Mouse (Mus musculus) limb, embryonic 12.5 days (tissue): ENCODE measurements around the gene Psmb11. TPM values are rescaled to one million over a fixed set of nuclear protein-coding genes. Genes with fewer than 3 reads are reported as not detected.

Experiments used
- ATAC-seq: fragments of 200-750 bp; cut with Nextera tagmentation; 2 replicates; pipeline ENCODE4 v1.8.0; 2017; ENCODE audit warnings: low read depth, moderate TSS enrichment; ENCODE audit not compliant: insufficient number of reproducible peaks, insufficient read depth, low FRiP score, low TSS enrichment
- H3K27ac ChIP-seq: fragments of 300-500 bp; sonication (generic); 2 replicates; pipeline ENCODE4 v1.5.1; 2016; ENCODE audit warnings: mild to moderate bottlenecking, moderate library complexity
- H3K27me3 ChIP-seq: fragments of 300-500 bp; sonication (generic); 2 replicates; pipeline ENCODE4 v1.6.1; 2016; ENCODE audit warnings: mild to moderate bottlenecking, moderate library complexity
- H3K36me3 ChIP-seq: fragments of 300-500 bp; sonication (generic); 2 replicates; pipeline ENCODE4 v1.6.1; 2016; ENCODE audit warnings: mild to moderate bottlenecking, moderate library complexity
- H3K4me1 ChIP-seq: fragments of 300-500 bp; sonication (generic); replicated peaks from 2 replicates; pipeline ENCODE4 v1.6.1; 2016
- H3K4me2 ChIP-seq: fragments of 300-500 bp; sonication (generic); 2 replicates; pipeline ENCODE4 v1.6.1; 2016; ENCODE audit warnings: mild to moderate bottlenecking, moderate library complexity
- H3K4me3 ChIP-seq: fragments of 300-500 bp; sonication (generic); replicated peaks from 2 replicates; pipeline ENCODE4 v1.5.1; 2016; ENCODE audit warnings: mild to moderate bottlenecking
- H3K9ac ChIP-seq: fragments of 300-500 bp; sonication (generic); replicated peaks from 2 replicates; pipeline ENCODE4 v1.6.1; 2016; ENCODE audit warnings: mild to moderate bottlenecking, moderate library complexity
- H3K9me3 ChIP-seq: fragments of 300-500 bp; sonication (generic); 2 replicates; pipeline ENCODE4 v1.6.1; 2016; ENCODE audit warnings: mild to moderate bottlenecking, moderate library complexity
- WGBS: fragments of 180-500 bp; shearing (Covaris S2); methylation state at CpG from one replicate; pipeline ENCODE4 v1.1.7; 2016; 5-methylcytosine and 5-hydroxymethylcytosine counted together
- polyA plus RNA-seq: library from polyadenylated mRNA; unstranded; fragments of >200 nt; fragmentation: Nextera tagmentation; extraction: Ambion mirVana; gene quantifications from 2 replicates; pipeline ENCODE4 v1.2.1, GENCODE M21; 2016

Gene Psmb11
- polyA plus RNA-seq, 1 experiment from 2014 or later: 0.06 TPM

GRCm38 (mm10) chr14:54582536-54582935 is 38.7 kb upstream of the Psmb11 start:
- Histone ChIP-seq H3K4me3 (no peak overlapping the region), H3K27ac (no peak overlapping the region), H3K27me3 (no peaks in the 10 kb centered on the region), H3K4me2 (no peak overlapping the region), H3K9me3 (no peaks in the 10 kb centered on the region), H3K9ac (no peak overlapping the region), H3K4me1 (0 out of 2 replicates have a peak, but pooled peaks cover 6% of the 10 kb centered on the region), H3K36me3 (peaks cover 49% of the 10 kb centered on the region)
- 90% methylated on average over 9 of the region's 9 CpGs for WGBS
- no peak for ATAC-seq

- Histone ChIP-seq H3K27ac (no peak overlapping the region), H3K9ac (no peak overlapping the region), H3K27me3 (no peaks in the 10 kb centered on the region), H3K4me3 (no peak overlapping the region), H3K4me2 (no peak overlapping the region), H3K4me1 (no peaks in the 10 kb centered on the region), H3K36me3 (peaks cover 51% of the 10 kb centered on the region), H3K9me3 (no peaks in the 10 kb centered on the region)
- no peak for ATAC-seq
- WGBS: 51% methylated on average over 7 of the region's 7 CpGs
These were observed 37.4 kb upstream of the Psmb11 start for GRCm38 (mm10) chr14:54583681-54584338.

- no peak for ATAC-seq
- no peak overlapping the region for H3K4me3 ChIP-seq
- H3K27ac ChIP-seq: no peak overlapping the region
- H3K9me3 ChIP-seq: 0 out of 2 replicates have a peak, but pooled peaks cover 7% of the 10 kb centered on the region
- peaks cover 7% of the 10 kb centered on the region for H3K4me1 ChIP-seq
- WGBS: 89% methylated on average over 16 of the region's 16 CpGs
- no peak overlapping the region for H3K4me2 ChIP-seq
- H3K9ac ChIP-seq: no peak overlapping the region
- H3K27me3 ChIP-seq: no peaks in the 10 kb centered on the region
- H3K36me3 ChIP-seq: peaks cover 60% of the 10 kb centered on the region
These were observed 30.2 kb upstream of the Psmb11 start for GRCm38 (mm10) chr14:54591056-54591455.

- no peak for ATAC-seq
- Histone ChIP-seq H3K4me1 (peaks cover 7% of the 10 kb centered on the region), H3K27me3 (no peaks in the 10 kb centered on the region), H3K27ac (peak overlapping the region; percentile 72), H3K36me3 (peaks cover 50% of the 10 kb centered on the region), H3K9me3 (0 out of 2 replicates have a peak, but pooled peaks cover 7% of the 10 kb centered on the region), H3K9ac (0 out of 2 replicates have a peak overlapping the region, but pooled peaks have one; percentile 28), H3K4me2 (no peak overlapping the region), H3K4me3 (no peak overlapping the region)
- WGBS: 60% methylated on average over 10 of the region's 10 CpGs
These were observed 28.8 kb upstream of the Psmb11 start for GRCm38 (mm10) chr14:54592319-54592934.

GRCm38 (mm10) chr14:54594055-54594454 is 27.2 kb upstream of the Psmb11 start:
- ATAC-seq: no peak
- no peak overlapping the region for H3K4me3 ChIP-seq
- peaks cover 7% of the 10 kb centered on the region for H3K4me1 ChIP-seq
- H3K36me3 ChIP-seq: peaks cover 53% of the 10 kb centered on the region
- 89% methylated on average over 3 of the region's 3 CpGs for WGBS
- no peak overlapping the region for H3K4me2 ChIP-seq
- H3K27me3 ChIP-seq: no peaks in the 10 kb centered on the region
- H3K9ac ChIP-seq: no peak overlapping the region
- 0 out of 2 replicates have a peak, but pooled peaks cover 7% of the 10 kb centered on the region for H3K9me3 ChIP-seq
- H3K27ac ChIP-seq: no peak overlapping the region

- Histone ChIP-seq H3K9me3 (0 out of 2 replicates have a peak, but pooled peaks cover 7% of the 10 kb centered on the region), H3K4me3 (no peak overlapping the region), H3K27me3 (no peaks in the 10 kb centered on the region), H3K9ac (no peak overlapping the region), H3K4me1 (peaks cover 7% of the 10 kb centered on the region), H3K27ac (no peak overlapping the region), H3K36me3 (peaks cover 59% of the 10 kb centered on the region), H3K4me2 (no peak overlapping the region)
- 71% methylated on average over 27 of the region's 28 CpGs for WGBS
- 0 out of 2 replicates have a peak, but pooled peaks have one; percentile 20 for ATAC-seq
These were observed 26.4 kb upstream of the Psmb11 start for GRCm38 (mm10) chr14:54594631-54595414.

- H3K4me2 ChIP-seq: no peak overlapping the region
- ATAC-seq: no peak
- peaks cover 44% of the 10 kb centered on the region for H3K36me3 ChIP-seq
- no peak overlapping the region for H3K4me3 ChIP-seq
- no peak overlapping the region for H3K9ac ChIP-seq
- 0 out of 2 replicates have a peak, but pooled peaks cover 7% of the 10 kb centered on the region for H3K9me3 ChIP-seq
- 81% methylated on average over 7 of the region's 7 CpGs for WGBS
- H3K27ac ChIP-seq: no peak overlapping the region
- no peaks in the 10 kb centered on the region for H3K27me3 ChIP-seq
- peaks cover 7% of the 10 kb centered on the region for H3K4me1 ChIP-seq
These were observed 24.1 kb upstream of the Psmb11 start for GRCm38 (mm10) chr14:54597084-54597483.

GRCm38 (mm10) chr14:54601601-54602000 is 19.6 kb upstream of the Psmb11 start:
- no peaks in the 10 kb centered on the region for H3K27me3 ChIP-seq
- no peak overlapping the region for H3K4me2 ChIP-seq
- no peak overlapping the region for H3K27ac ChIP-seq
- no peaks in the 10 kb centered on the region for H3K9me3 ChIP-seq
- H3K36me3 ChIP-seq: peaks cover 12% of the 10 kb centered on the region
- H3K4me1 ChIP-seq: peaks cover 25% of the 10 kb centered on the region
- H3K9ac ChIP-seq: no peak overlapping the region
- no peak overlapping the region for H3K4me3 ChIP-seq
- WGBS: 78% methylated on average over 2 of the region's 2 CpGs
- no peak for ATAC-seq

GRCm38 (mm10) chr14:54602613-54603012 is 18.6 kb upstream of the Psmb11 start:
- WGBS: 49% methylated on average over 4 of the region's 4 CpGs
- peak; percentile 38; the same call in 1 of the 2 replicates for ATAC-seq
- H3K4me3 ChIP-seq: peak overlapping the region; percentile 59
- no peaks in the 10 kb centered on the region for H3K27me3 ChIP-seq
- H3K36me3 ChIP-seq: peaks cover 12% of the 10 kb centered on the region
- H3K9me3 ChIP-seq: no peaks in the 10 kb centered on the region
- peak overlapping the region; percentile 77; the same call in 1 of the 2 replicates for H3K9ac ChIP-seq
- peaks cover 25% of the 10 kb centered on the region for H3K4me1 ChIP-seq
- peak overlapping the region; percentile 93 for H3K27ac ChIP-seq
- H3K4me2 ChIP-seq: peak overlapping the region; percentile 63

GRCm38 (mm10) chr14:54603038-54603654 is 18.1 kb upstream of the Psmb11 start:
- under 1% methylated on average over 46 of the region's 46 CpGs for WGBS
- peak overlapping the region; percentile 77 for H3K9ac ChIP-seq
- ATAC-seq: peak; percentile 97
- no peaks in the 10 kb centered on the region for H3K9me3 ChIP-seq
- no peaks in the 10 kb centered on the region for H3K27me3 ChIP-seq
- peak overlapping the region; percentile 63 for H3K4me2 ChIP-seq
- H3K4me1 ChIP-seq: peaks cover 25% of the 10 kb centered on the region
- H3K36me3 ChIP-seq: peaks cover 12% of the 10 kb centered on the region
- H3K4me3 ChIP-seq: peak overlapping the region; percentile 59
- H3K27ac ChIP-seq: peak overlapping the region; percentile 93
